Mouse (Mus musculus): ENCODE results near the gene Tmem141. TPM values are rescaled to one million over a fixed set of nuclear protein-coding genes. Genes with fewer than 3 reads are reported as not detected.

Gene Tmem141
- total and polyA plus RNA-seq, 3 experiments: 6.2 to 11.1 (median 7.7) TPM

- DNase-seq (ENCODE audit: extremely low read depth): no peak
- no peaks in the 10 kb centered on the region for H3K79me2 ChIP-seq (replicated peaks; ENCODE audit: control insufficient read depth, extremely low read depth, insufficient read depth, poor library complexity, severe bottlenecking)
- no peak overlapping the region for H3K9ac ChIP-seq (ENCODE audit: insufficient read depth, low read depth)
- H3K27ac ChIP-seq (ENCODE audit: insufficient read depth, low read depth): no peak overlapping the region
- peaks cover 3% of the 10 kb centered on the region for H3K9me3 ChIP-seq (replicated peaks; ENCODE audit: low read length)
- dilution Hi-C loops (cut with MboI; ENCODE audit: extremely low pct_ligation_motif_present, extremely low pct_unique_long_range_greater_than_20kb, low sequenced_read_pairs): no loop called here
- H3K27me3 ChIP-seq (replicated peaks): no peaks in the 10 kb centered on the region
- H3K4me1 ChIP-seq (ENCODE audit: control insufficient read depth in 1 of 2, insufficient read depth in 2 of 2): peaks cover 5 to 24% of the 10 kb centered on the region in 2 experiments; a peak in 3 of 4 replicates
- no peak overlapping the region for H3K4me2 ChIP-seq (ENCODE audit: insufficient read depth, low read depth, poor library complexity, severe bottlenecking)
- H3K36me3 ChIP-seq (replicated peaks in 1 of 2; ENCODE audit: control insufficient read depth in 1 of 2, insufficient read depth in 1 of 2, low read length in 1 of 2): peaks cover 55 to 78% of the 10 kb centered on the region in 2 experiments
- TF ChIP-seq ZNF384 (IDR thresholded peaks at IDR 0.05; ENCODE audit: low read depth, low read length) (no peak), EP300 (IDR thresholded peaks at IDR 0.05; ENCODE audit: low read length) (no peak), MAFK (IDR thresholded peaks at IDR 0.05; ENCODE audit: insufficient replicate concordance, low read length) (no peak), ZKSCAN1 (IDR thresholded peaks at IDR 0.05; ENCODE audit: borderline replicate concordance, low read depth, low read length) (no peak), POLR2AphosphoS2 (IDR thresholded peaks at IDR 0.05; ENCODE audit: low read depth, low read length) (no peak), RCOR1 (conservative IDR thresholded peaks at IDR 0.05; ENCODE audit: low read depth, low read length) (no peak), USF1 (IDR thresholded peaks at IDR 0.05; ENCODE audit: low read depth, low read length) (no peak), POLR2A (IDR thresholded peaks at IDR 0.05; ENCODE audit: low read depth, low read length) (no peak), USF2 (conservative IDR thresholded peaks at IDR 0.05; ENCODE audit: low read depth, low read length) (no peak), TBP (conservative IDR thresholded peaks at IDR 0.05; ENCODE audit: low read depth, low read length) (no peak), RAD21 (IDR thresholded peaks at IDR 0.05; ENCODE audit: low read depth, low read length) (no peak), SMC3 (IDR thresholded peaks at IDR 0.05; ENCODE audit: low read depth, low read length) (no peak), MYC (IDR thresholded peaks at IDR 0.05; ENCODE audit: low read depth, low read length) (no peak), MXI1 (IDR thresholded peaks at IDR 0.05; ENCODE audit: low read depth, low read length) (no peak), MEF2A (IDR thresholded peaks at IDR 0.05; ENCODE audit: borderline replicate concordance, low read depth, low read length) (no peak), NELFE (IDR thresholded peaks at IDR 0.05; ENCODE audit: low read depth, low read length) (no peak), CHD1 (IDR thresholded peaks at IDR 0.05; ENCODE audit: low read depth, low read length) (no peak)
- in situ Hi-C loops (cut with MboI; ENCODE audit: low pct_ligation_motif_present, low pct_unique_long_range_greater_than_20kb, low sequenced_read_pairs): no loop called here
- H3K4me3 ChIP-seq (replicated peaks in 1 of 3; ENCODE audit: low read depth in 2 of 3, low read length in 2 of 3, poor library complexity in 1 of 3): no peak overlapping the region
These were observed 36.9 kb downstream of the Tmem141 start for GRCm38 (mm10) chr2:25584856-25585255.

DNA sequence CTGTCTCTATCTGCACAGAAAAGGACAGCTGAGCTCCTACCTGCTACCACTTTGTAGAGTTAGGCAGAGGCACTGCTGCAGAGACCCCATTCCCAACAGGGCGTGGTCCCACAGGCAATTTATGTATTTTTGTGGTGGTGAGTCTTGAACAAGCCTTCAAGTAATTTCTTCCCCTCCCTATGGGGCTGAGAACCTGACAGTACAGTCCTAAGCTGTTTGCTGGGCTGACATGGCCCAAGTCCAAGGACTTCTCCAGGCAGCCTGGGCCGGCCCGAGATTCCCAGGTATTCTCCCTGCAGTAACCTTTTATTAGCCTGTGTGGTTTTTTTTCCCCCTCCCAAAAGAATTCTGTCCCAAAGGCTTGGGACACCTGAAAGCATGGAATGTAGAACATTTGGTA, 37.7 kb downstream of the Tmem141 start:
- dilution Hi-C loops (cut with MboI; ENCODE audit: extremely low pct_ligation_motif_present, extremely low pct_unique_long_range_greater_than_20kb, low sequenced_read_pairs) (no loop called here), in situ Hi-C loops (cut with MboI; ENCODE audit: low pct_ligation_motif_present, low pct_unique_long_range_greater_than_20kb, low sequenced_read_pairs) (no loop called here)
- Histone ChIP-seq H3K4me3 (replicated peaks in 1 of 3; ENCODE audit: low read depth in 2 of 3, low read length in 2 of 3, poor library complexity in 1 of 3) (no peak overlapping the region), H3K79me2 (replicated peaks; ENCODE audit: control insufficient read depth, extremely low read depth, insufficient read depth, poor library complexity, severe bottlenecking) (no peaks in the 10 kb centered on the region), H3K9ac (ENCODE audit: insufficient read depth, low read depth) (no peak overlapping the region), H3K27me3 (replicated peaks) (no peaks in the 10 kb centered on the region), H3K9me3 (replicated peaks; ENCODE audit: low read length) (peaks cover 10% of the 10 kb centered on the region), H3K27ac (ENCODE audit: insufficient read depth, low read depth) (no peak overlapping the region), H3K4me1 (ENCODE audit: control insufficient read depth in 1 of 2, insufficient read depth in 2 of 2) (peaks cover 5 to 24% of the 10 kb centered on the region in 2 experiments; a peak in 3 of 4 replicates), H3K4me2 (ENCODE audit: insufficient read depth, low read depth, poor library complexity, severe bottlenecking) (no peak overlapping the region), H3K36me3 (replicated peaks in 1 of 2; ENCODE audit: control insufficient read depth in 1 of 2, insufficient read depth in 1 of 2, low read length in 1 of 2) (peaks cover 53 to 78% of the 10 kb centered on the region in 2 experiments)
- DNase-seq (ENCODE audit: extremely low read depth): no peak
- no peak for TF ChIP-seq UBTF (IDR thresholded peaks at IDR 0.05; ENCODE audit: low read depth, low read length)
- no peak for TF ChIP-seq NELFE (IDR thresholded peaks at IDR 0.05; ENCODE audit: low read depth, low read length)
- no peak for TF ChIP-seq TCF12 (IDR thresholded peaks at IDR 0.05; ENCODE audit: low read depth, low read length)
- TF ChIP-seq CHD2 (IDR thresholded peaks at IDR 0.05; ENCODE audit: low read length): no peak
- TF ChIP-seq ZNF384 (IDR thresholded peaks at IDR 0.05; ENCODE audit: low read depth, low read length): no peak
- TF ChIP-seq MAZ (IDR thresholded peaks at IDR 0.05; ENCODE audit: low read depth, low read length): no peak
- TF ChIP-seq ZC3H11A (IDR thresholded peaks at IDR 0.05; ENCODE audit: low read depth, low read length): no peak
- TF ChIP-seq POLR2A (IDR thresholded peaks at IDR 0.05; ENCODE audit: low read depth, low read length): no peak
- no peak for TF ChIP-seq TBP (conservative IDR thresholded peaks at IDR 0.05; ENCODE audit: low read depth, low read length)
- TF ChIP-seq KAT2A (IDR thresholded peaks at IDR 0.05; ENCODE audit: insufficient replicate concordance, low read length): no peak
- TF ChIP-seq CTCF (conservative IDR thresholded peaks at IDR 0.05 in 1 of 2, IDR thresholded peaks at IDR 0.05 in 1 of 2; ENCODE audit: low read depth in 2 of 2, low read length in 2 of 2): no peak
- TF ChIP-seq ZKSCAN1 (IDR thresholded peaks at IDR 0.05; ENCODE audit: borderline replicate concordance, low read depth, low read length): no peak
- TF ChIP-seq EP300 (IDR thresholded peaks at IDR 0.05; ENCODE audit: low read length): no peak
